Comparison of ENCODE assay signal across 9 mouse cellular contexts in genomic region chr7:28952786-28953185, GRCm38 (mm10). TPM values are rescaled to one million over a fixed set of nuclear protein-coding genes. Genes with fewer than 3 reads are reported as not detected.
DNase-seq lines count a peak whose midpoint lies in the region; ATAC-seq and TF ChIP-seq lines count a peak whose summit lies in the region.
"Had no signal": no experiment of that assay in that cellular context is flagged by ENCODE, and none has a peak within 500 bp of the region (broad histone marks: within the 10 kb centered on the region; RNA-seq: fewer than 3 reads in every experiment).

No protein-coding gene starts in this region.

- WGBS in heart, adult 2 months, result 6% methylated on average over 3 of the region's 3 CpGs
- 50% methylated on average over 3 of the region's 3 CpGs for WGBS in liver, embryonic 12.5 days (ENCODE audit: insufficient replicate concordance)

- H3K27me3 ChIP-seq in heart, adult 2 months (ENCODE audit: control insufficient read depth, insufficient read depth, low read length), result no peaks in the 10 kb centered on the region
- H3K27me3 ChIP-seq in liver, embryonic 12.5 days (replicated peaks), result no peaks in the 10 kb centered on the region
- H3K27me3 ChIP-seq: CH12.LX had no signal

- H3K36me3 ChIP-seq in heart, adult 2 months (ENCODE audit: control insufficient read depth, insufficient read depth, low read length), result peaks cover 74% of the 10 kb centered on the region
- H3K36me3 ChIP-seq in liver, embryonic 12.5 days, result peaks cover 73% of the 10 kb centered on the region

- DNase-seq in heart, adult 2 months, result no peak
- no peak for DNase-seq in heart, postnatal 14 days
- DNase-seq in urinary bladder, postnatal 14 days (ENCODE audit: low spot score), result peak; percentile 53
- no peak for DNase-seq in urinary bladder, postnatal 25 days (ENCODE audit: low spot score)
- DNase-seq in embryo, embryonic 9.5 days (ENCODE audit: extremely low spot score), result no peak
- DNase-seq in left cerebral cortex, postnatal 10 days (ENCODE audit: extremely low spot score in 1 of 2, low spot score in 2 of 2), result no peak

- H3K9ac ChIP-seq in heart, adult 2 months (ENCODE audit: low read depth, low read length), result no peak overlapping the region
- peak overlapping the region; percentile 56 for H3K9ac ChIP-seq in liver, embryonic 12.5 days

- no peak overlapping the region for H3K4me3 ChIP-seq in heart, adult 2 months
- no peak overlapping the region for H3K4me3 ChIP-seq in liver, embryonic 12.5 days

- TF ChIP-seq CTCF in heart, adult 2 months (IDR thresholded peaks at IDR 0.05), result no peak

- H3K9me3 ChIP-seq in liver, embryonic 12.5 days (replicated peaks), result no peaks in the 10 kb centered on the region

- peak overlapping the region; percentile 44 for H3K27ac ChIP-seq in heart, adult 2 months
- H3K27ac ChIP-seq in liver, embryonic 12.5 days, result peak overlapping the region; percentile 84

- H3K79me2 ChIP-seq in heart, adult 2 months (replicated peaks; ENCODE audit: control insufficient read depth, insufficient read depth, low read length), result peaks cover 15% of the 10 kb centered on the region

- no peak for TF ChIP-seq EP300 in heart, adult 2 months (IDR thresholded peaks at IDR 0.05; ENCODE audit: insufficient read depth, low read depth, low read length)

- TF ChIP-seq POLR2A in heart, adult 2 months (IDR thresholded peaks at IDR 0.05; ENCODE audit: insufficient read depth, low read depth, low read length), result no peak

- H3K4me1 ChIP-seq in heart, adult 2 months (ENCODE audit: control insufficient read depth, insufficient read depth, low read length), result peaks cover 48% of the 10 kb centered on the region
- H3K4me1 ChIP-seq in liver, embryonic 12.5 days, result peaks cover 100% of the 10 kb centered on the region

- H3K4me2 ChIP-seq in liver, embryonic 12.5 days, result peak overlapping the region; percentile 63

- intact Hi-C loops in heart, adult 2 months (cut with DNase I), result no loop called here
- intact Hi-C loops in heart, postnatal 14 days (cut with DNase I), result no loop called here
- intact Hi-C loops in left cerebral cortex, postnatal 10 days (cut with DNase I), result no loop called here

- ATAC-seq in liver, embryonic 12.5 days, result no peak
- no peak for ATAC-seq in megakaryocyte, adult 5-6 weeks (ENCODE audit: poor library complexity, severe bottlenecking)

RNA-seq across cellular contexts. Expression of gene Actn4, which starts 9.4 kb away (rescaled TPM):
- 10 to 100 TPM; 66.1 to 85.7 TPM for total RNA-seq in heart, adult 2 months (2021)
- polyA plus RNA-seq in heart, adult 2 months (2012; rRNA removed), result 123 and 132 TPM in 2 replicates
- 100 to 1,000 TPM; 110 to 127 TPM for total RNA-seq in heart, postnatal 14 days (2021)
- 165 and 166 TPM in 2 replicates for polyA plus RNA-seq in liver, embryonic 12.5 days (2016; fragmentation: Nextera tagmentation; extraction: Ambion mirVana)
- 82.5 and 87.8 TPM in 2 replicates for total RNA-seq in megakaryocyte, adult 5-6 weeks (2015)
- 44.7 and 55.1 TPM in 2 replicates for total RNA-seq in megakaryocyte, adult 5-6 weeks (2017)
- 100 to 1,000 TPM; 151 to 160 TPM for total RNA-seq in left cerebral cortex, postnatal 10 days (2021)

RNA-seq across cellular contexts. Expression of gene Eif3k, which starts 28.9 kb away (rescaled TPM):
- 100 to 1,000 TPM; 156 to 177 TPM for total RNA-seq in heart, adult 2 months (2021)
- polyA plus RNA-seq in heart, adult 2 months (2012; rRNA removed), result 221 and 283 TPM in 2 replicates
- total RNA-seq in heart, postnatal 14 days (2021), result 100 to 1,000 TPM; 157 to 159 TPM
- polyA plus RNA-seq in liver, embryonic 12.5 days (2016; fragmentation: Nextera tagmentation; extraction: Ambion mirVana), result 325 and 336 TPM in 2 replicates
- 216 and 241 TPM in 2 replicates for total RNA-seq in megakaryocyte, adult 5-6 weeks (2015)
- 340 and 348 TPM in 2 replicates for total RNA-seq in megakaryocyte, adult 5-6 weeks (2017)
- total RNA-seq in left cerebral cortex, postnatal 10 days (2021), result 100 to 1,000 TPM; 171 to 178 TPM

RNA-seq across cellular contexts. Expression of gene Map4k1, which starts 29.1 kb away (rescaled TPM):
- total RNA-seq in heart, adult 2 months (2021), result 1 to 10 TPM in 1 of 2 experiments, under 1 TPM in 1; 0.91 to 1.1 TPM
- polyA plus RNA-seq in heart, adult 2 months (2012; rRNA removed), result 2.7 and 3.4 TPM in 2 replicates
- total RNA-seq in heart, postnatal 14 days (2021), result 1 to 10 TPM in 1 of 2 experiments, under 1 TPM in 1; 0.96 to 2.4 TPM
- polyA plus RNA-seq in liver, embryonic 12.5 days (2016; fragmentation: Nextera tagmentation; extraction: Ambion mirVana), result 33.3 and 35.0 TPM in 2 replicates
- total RNA-seq in megakaryocyte, adult 5-6 weeks (2015), result 53.8 and 54.4 TPM in 2 replicates
- total RNA-seq in megakaryocyte, adult 5-6 weeks (2017), result 44.2 and 60.4 TPM in 2 replicates
- 1 to 10 TPM; 5.8 to 6.0 TPM for total RNA-seq in left cerebral cortex, postnatal 10 days (2021)

Comparison
In these comparisons a context has a peak if more than half of its experiments do, and no peak if none do; other contexts are left out.
1. RNA of gene Map4k1, which starts 29.1 kb away (total RNA-seq): 44.2 to 60.4 TPM in megakaryocyte, adult 5-6 weeks; 5.8 to 6.0 TPM in left cerebral cortex, postnatal 10 days, 0.96 to 2.4 TPM in heart, postnatal 14 days and 0.91 to 1.1 TPM in heart, adult 2 months; every median in the first group is over 4 times any median in the second.